9 mouse cellular contexts compared by ENCODE assay signal in the genomic region with DNA sequence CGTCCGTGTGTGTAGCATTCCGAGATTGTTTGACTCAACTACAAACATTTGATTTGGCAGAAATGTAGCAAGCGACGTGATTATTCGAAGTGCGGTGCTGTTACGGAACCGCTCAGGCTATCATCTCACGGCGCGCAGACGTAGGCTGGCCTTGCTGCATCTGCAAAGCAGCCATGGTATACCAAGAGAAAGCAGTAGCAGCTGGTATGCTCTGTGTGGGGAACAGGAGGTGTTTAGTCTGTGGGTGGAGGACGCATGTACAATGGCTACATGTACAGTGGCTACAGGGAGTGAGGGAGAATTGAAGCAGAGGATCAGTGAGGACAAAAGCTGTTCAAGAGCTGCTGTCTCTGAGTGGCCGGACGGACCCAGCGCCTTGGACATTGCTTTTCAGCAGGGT.
DNase-seq lines count a peak whose midpoint lies in the region; ATAC-seq and TF ChIP-seq lines count a peak whose summit lies in the region.
"Had no signal": no experiment of that assay in that cellular context is flagged by ENCODE, and none has a peak within 500 bp of the region (broad histone marks: within the 10 kb centered on the region; RNA-seq: fewer than 3 reads in every experiment).

No protein-coding gene starts in this region.

- H3K4me2 ChIP-seq in kidney, postnatal 0 days (ENCODE audit: low read length): peak overlapping the region; percentile 50; the same call in 1 of the 2 replicates
- H3K4me2 ChIP-seq in kidney, embryonic 15.5 days: no peak overlapping the region

- H3K9me3 ChIP-seq in kidney, postnatal 0 days (replicated peaks; ENCODE audit: low read length): no peaks in the 10 kb centered on the region
- no peaks in the 10 kb centered on the region for H3K9me3 ChIP-seq in kidney, embryonic 15.5 days (replicated peaks)
- H3K9me3 ChIP-seq: heart, embryonic 13.5 days had no signal

- H3K27ac ChIP-seq in kidney, postnatal 0 days: no peak overlapping the region
- no peak overlapping the region for H3K27ac ChIP-seq in kidney, embryonic 15.5 days
- H3K27ac ChIP-seq: heart, embryonic 13.5 days had no signal

- 0 out of 2 replicates have a peak, but pooled peaks cover 3% of the 10 kb centered on the region for H3K4me1 ChIP-seq in kidney, postnatal 0 days (replicated peaks; ENCODE audit: insufficient read depth, low read length)
- peaks cover 21% of the 10 kb centered on the region for H3K4me1 ChIP-seq in kidney, embryonic 15.5 days

- WGBS in kidney, postnatal 0 days: 90% methylated on average over 17 of the region's 17 CpGs
- 89% methylated on average over 17 of the region's 17 CpGs for WGBS in kidney, embryonic 15.5 days

- no peaks in the 10 kb centered on the region for H3K27me3 ChIP-seq in kidney, postnatal 0 days (ENCODE audit: insufficient read depth, low read length)
- no peaks in the 10 kb centered on the region for H3K27me3 ChIP-seq in kidney, embryonic 15.5 days
- H3K27me3 ChIP-seq: heart, embryonic 13.5 days had no signal

- H3K9ac ChIP-seq in kidney, postnatal 0 days (ENCODE audit: low read depth, low read length): no peak overlapping the region
- H3K9ac ChIP-seq in kidney, embryonic 15.5 days: no peak overlapping the region

- H3K36me3 ChIP-seq in kidney, postnatal 0 days (ENCODE audit: insufficient read depth, low read length): no peaks in the 10 kb centered on the region
- H3K36me3 ChIP-seq in kidney, embryonic 15.5 days: no peaks in the 10 kb centered on the region
- H3K36me3 ChIP-seq: heart, embryonic 13.5 days had no signal

- no peak for DNase-seq in kidney, postnatal 0 days (ENCODE audit: low spot score)
- DNase-seq in frontal cortex, postnatal 10 days (ENCODE audit: low spot score in 2 of 2): peak; percentile 22 to 49
- peak; percentile 71 to 75 for DNase-seq in layer of hippocampus, adult 8-10 months (ENCODE audit: low spot score in 2 of 2)
- peak; percentile 73 for DNase-seq in right cerebral cortex, postnatal 25 days
- no peak for DNase-seq in adrenal gland, adult 8-10 months
- no peak for DNase-seq in adrenal gland, postnatal 10 days
- DNase-seq: cerebellum, adult 9-11 months had no signal

- no peak for ATAC-seq in kidney, postnatal 0 days (replicated peaks; ENCODE audit: low FRiP score, low read depth)
- no peak for ATAC-seq in kidney, embryonic 15.5 days (replicated peaks; ENCODE audit: low FRiP score)

- TF ChIP-seq CTCF in kidney, postnatal 0 days (IDR thresholded peaks at IDR 0.05; ENCODE audit: low read depth): no peak

- H3K4me3 ChIP-seq in kidney, postnatal 0 days (replicated peaks; ENCODE audit: low read depth, low read length): no peak overlapping the region
- H3K4me3 ChIP-seq in kidney, embryonic 15.5 days (replicated peaks): no peak overlapping the region

Comparison
In these comparisons a context has a peak if more than half of its experiments do, and no peak if none do; other contexts are left out.
1. DNase-seq: peak in frontal cortex, postnatal 10 days (2 of 2), layer of hippocampus, adult 8-10 months (2 of 2) and right cerebral cortex, postnatal 25 days (single experiment); none in kidney, postnatal 0 days (single experiment), adrenal gland, adult 8-10 months (single experiment) and adrenal gland, postnatal 10 days (single experiment).